Mouse (Mus musculus) embryonic facial prominence, embryonic 12.5 days (tissue): Measurements from ENCODE around the gene Hcfc1r1. TPM values are rescaled to one million over a fixed set of nuclear protein-coding genes. Genes with fewer than 3 reads are reported as not detected.

ENCODE experiments used
- ATAC-seq: fragments of 200-750 bp; cut with Nextera tagmentation; 2 replicates; pipeline ENCODE4 v1.8.0; 2017; ENCODE audit not compliant: insufficient number of reproducible peaks, insufficient read depth, low FRiP score, low TSS enrichment
- H3K27ac ChIP-seq: fragments of 300-500 bp; sonication (generic); 2 replicates; pipeline ENCODE4 v1.5.1; 2016; ENCODE audit warnings: mild to moderate bottlenecking
- H3K27me3 ChIP-seq: fragments of 300-500 bp; sonication (generic); 2 replicates; pipeline ENCODE4 v1.6.1; 2016; ENCODE audit warnings: mild to moderate bottlenecking, moderate library complexity
- H3K36me3 ChIP-seq: fragments of 300-500 bp; sonication (generic); 2 replicates; pipeline ENCODE4 v1.6.1; 2016; ENCODE audit warnings: mild to moderate bottlenecking
- H3K4me1 ChIP-seq: fragments of 300-500 bp; sonication (generic); 2 replicates; pipeline ENCODE4 v1.6.1; 2016
- H3K4me2 ChIP-seq: fragments of 300-500 bp; sonication (generic); replicated peaks from 2 replicates; pipeline ENCODE4 v1.6.1; 2016; ENCODE audit warnings: mild to moderate bottlenecking, moderate library complexity
- H3K4me3 ChIP-seq: fragments of 300-500 bp; sonication (generic); 2 replicates; pipeline ENCODE4 v1.5.1; 2016; ENCODE audit warnings: mild to moderate bottlenecking
- H3K9ac ChIP-seq: fragments of 300-500 bp; sonication (generic); 2 replicates; pipeline ENCODE4 v1.6.1; 2016; ENCODE audit warnings: mild to moderate bottlenecking, moderate library complexity
- H3K9me3 ChIP-seq: fragments of 300-500 bp; sonication (generic); 2 replicates; pipeline ENCODE4 v1.6.1; 2016; ENCODE audit warnings: mild to moderate bottlenecking, moderate library complexity
- WGBS: fragments of 180-500 bp; shearing (Covaris S2); methylation state at CpG from one replicate; pipeline ENCODE4 v1.1.7; 2016; 5-methylcytosine and 5-hydroxymethylcytosine counted together
- polyA plus RNA-seq: library from polyadenylated mRNA; unstranded; fragments of >200 nt; fragmentation: Nextera tagmentation; extraction: Ambion mirVana; gene quantifications from 2 replicates; pipeline ENCODE4 v1.2.1, GENCODE M21; 2016

The Hcfc1r1 gene
- polyA plus RNA-seq, 1 experiment from 2014 or later, result 60.3 TPM

DNA sequence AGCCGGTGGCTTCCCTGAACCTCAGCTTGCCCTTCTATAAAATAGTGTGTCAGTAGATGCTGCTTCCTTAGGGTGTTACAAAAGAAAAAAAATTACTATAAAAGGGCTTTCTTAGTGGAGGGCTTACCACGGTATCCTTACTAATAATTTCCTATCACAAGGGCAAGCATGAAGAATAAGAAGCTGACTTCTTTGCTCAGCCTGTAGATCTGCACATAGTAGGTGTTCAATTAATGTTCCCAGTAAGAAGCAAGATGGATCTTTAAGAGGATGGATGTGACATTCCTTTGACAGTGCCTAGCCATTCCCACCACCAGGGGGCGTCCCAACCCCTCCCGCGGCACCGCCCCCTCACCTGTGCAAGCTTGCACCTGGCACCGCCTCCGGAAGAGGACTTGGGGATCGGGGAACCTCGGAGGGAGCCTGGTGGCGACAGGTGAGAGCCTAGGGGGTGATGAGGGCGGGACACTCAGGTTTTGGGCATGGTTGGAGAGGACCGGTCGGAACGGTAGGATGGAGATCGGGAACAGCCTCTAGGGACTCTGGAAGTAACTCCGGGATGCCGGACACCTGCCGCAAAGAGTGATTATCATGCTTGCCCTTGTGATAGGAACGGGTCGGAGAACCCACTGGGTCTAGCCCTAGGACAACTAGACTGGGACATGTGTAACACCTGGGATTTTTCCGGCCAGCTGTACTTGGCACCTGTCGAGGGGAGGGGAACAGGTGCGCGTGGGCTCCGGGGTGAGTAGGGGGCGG, 13.1 kb upstream of the Hcfc1r1 start, which contains the start of gene Bicdl2:
TSS of gene Bicdl2 (plus strand) at position 390 of the 759 bp plus-strand sequence.
- Histone ChIP-seq H3K4me1 (peaks cover 5% of the 10 kb centered on the region), H3K27ac (no peak within 1 kb of the TSS), H3K27me3 (peaks cover 43% of the 10 kb centered on the region), H3K9ac (no peak within 1 kb of the TSS), H3K4me2 (peak within 1 kb of the TSS; percentile 30), H3K4me3 (no peak within 1 kb of the TSS), H3K36me3 (no peaks in the 10 kb centered on the region), H3K9me3 (no peaks in the 10 kb centered on the region)
- 4% methylated on average over 27 of the region's 27 CpGs for WGBS
- no peak for ATAC-seq

DNA sequence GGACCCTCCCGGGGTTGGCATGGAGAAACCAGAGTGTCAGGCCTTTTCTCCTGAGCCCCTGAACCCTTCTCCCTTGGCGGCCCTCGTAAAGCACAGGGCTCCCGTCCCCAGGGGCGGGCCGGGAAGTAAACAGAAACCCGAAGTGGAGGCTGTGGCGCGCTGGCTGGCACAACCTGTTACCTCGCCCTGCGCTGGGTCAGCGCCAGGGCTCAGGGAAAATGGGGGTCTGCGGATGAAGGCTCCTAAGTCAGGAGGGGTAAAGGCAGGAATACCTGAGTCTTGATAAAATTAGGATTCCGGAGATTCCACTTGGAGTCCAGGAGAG, 12.6 kb upstream of the Hcfc1r1 start:
- Histone ChIP-seq H3K4me1 (peaks cover 5% of the 10 kb centered on the region), H3K27ac (no peak overlapping the region), H3K27me3 (peaks cover 43% of the 10 kb centered on the region), H3K36me3 (no peaks in the 10 kb centered on the region), H3K9ac (no peak overlapping the region), H3K4me3 (no peak overlapping the region), H3K9me3 (no peaks in the 10 kb centered on the region), H3K4me2 (peak overlapping the region; percentile 30)
- WGBS, result 3% methylated on average over 14 of the region's 14 CpGs
- ATAC-seq, result no peak

DNA sequence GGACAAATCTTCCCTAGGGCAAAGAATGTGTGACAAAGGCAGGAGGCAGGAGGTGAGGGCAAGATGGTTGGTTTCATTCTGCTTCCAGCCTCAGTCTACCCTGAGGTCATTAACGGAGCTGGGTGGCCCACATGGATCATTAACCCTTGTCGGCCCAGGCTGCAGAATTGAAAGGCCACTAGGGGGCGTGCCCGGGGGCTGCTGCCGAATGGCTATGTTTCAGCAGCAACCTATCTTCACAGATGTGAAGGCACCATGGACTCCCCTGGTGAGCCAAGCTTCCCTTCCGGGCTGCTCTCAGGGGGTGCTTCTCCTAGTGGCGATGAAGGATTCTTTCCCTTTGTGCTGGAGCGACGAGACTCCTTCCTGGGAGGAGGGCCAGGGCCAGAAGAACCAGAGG, 11.9 kb upstream of the Hcfc1r1 start:
- Histone ChIP-seq H3K4me2 (no peak overlapping the region), H3K4me3 (no peak overlapping the region), H3K9me3 (no peaks in the 10 kb centered on the region), H3K4me1 (peaks cover 5% of the 10 kb centered on the region), H3K27ac (no peak overlapping the region), H3K27me3 (peaks cover 43% of the 10 kb centered on the region), H3K9ac (no peak overlapping the region), H3K36me3 (peaks cover 3% of the 10 kb centered on the region)
- WGBS, result under 1% methylated on average over 9 of the region's 9 CpGs
- ATAC-seq, result no peak

DNA sequence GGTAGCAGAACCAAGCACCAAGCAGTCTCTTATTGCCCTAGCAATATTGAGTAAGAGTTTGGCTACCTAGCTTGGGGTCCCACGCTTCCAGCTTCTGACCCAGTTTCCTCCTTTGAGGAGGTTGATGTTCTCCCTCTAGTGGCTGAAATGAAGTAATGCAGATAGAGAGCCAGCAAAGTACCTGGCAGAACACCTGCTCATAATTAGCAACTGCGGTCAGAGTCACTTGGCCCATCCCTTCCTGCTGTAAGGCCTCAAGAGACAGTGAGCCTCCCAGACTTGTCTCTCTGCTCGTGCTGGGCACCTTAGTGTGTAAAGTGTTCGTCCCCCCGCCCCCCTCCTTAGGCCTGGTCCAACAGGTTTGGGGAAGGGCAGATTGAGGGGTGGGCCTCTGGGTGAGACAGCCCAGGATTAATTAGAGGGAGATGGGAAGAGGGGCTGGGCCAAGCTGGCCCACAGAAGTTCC, 8.8 kb upstream of the Hcfc1r1 start:
- Histone ChIP-seq H3K27me3 (peaks cover 36% of the 10 kb centered on the region), H3K4me1 (peaks cover 5% of the 10 kb centered on the region), H3K4me3 (no peak overlapping the region), H3K9ac (no peak overlapping the region), H3K36me3 (peaks cover 29% of the 10 kb centered on the region), H3K4me2 (no peak overlapping the region), H3K9me3 (no peaks in the 10 kb centered on the region), H3K27ac (no peak overlapping the region)
- 15% methylated on average over 5 of the region's 5 CpGs for WGBS
- peak; percentile 68; the same call in 1 of the 2 replicates for ATAC-seq

DNA sequence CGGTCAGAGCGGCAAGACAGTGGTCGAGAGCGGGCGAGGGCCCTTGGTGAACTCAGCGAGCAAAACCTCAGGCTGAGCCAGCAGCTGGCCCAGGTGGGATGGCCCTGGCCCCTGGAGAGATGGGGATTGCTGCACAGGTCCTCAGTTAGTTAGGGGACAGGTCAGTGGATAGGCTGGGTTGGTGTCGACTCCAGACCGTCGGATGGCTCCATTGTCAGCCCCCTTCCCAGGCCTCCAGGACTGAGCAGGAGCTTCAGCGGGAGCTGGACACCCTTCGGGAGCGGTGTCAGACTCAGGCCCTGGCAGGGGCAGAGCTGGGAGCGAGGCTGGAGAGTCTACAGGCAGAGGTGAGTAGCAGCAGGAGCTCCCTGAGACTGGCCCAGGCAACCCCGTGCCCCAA, 7.9 kb upstream of the Hcfc1r1 start:
- Histone ChIP-seq H3K4me2 (no peak overlapping the region), H3K4me3 (no peak overlapping the region), H3K27me3 (peaks cover 27% of the 10 kb centered on the region), H3K36me3 (peaks cover 38% of the 10 kb centered on the region), H3K27ac (no peak overlapping the region), H3K9me3 (no peaks in the 10 kb centered on the region), H3K9ac (0 out of 2 replicates have a peak overlapping the region, but pooled peaks have one; percentile 24), H3K4me1 (peaks cover 5% of the 10 kb centered on the region)
- 81% methylated on average over 14 of the region's 14 CpGs for WGBS
- ATAC-seq, result no peak

DNA sequence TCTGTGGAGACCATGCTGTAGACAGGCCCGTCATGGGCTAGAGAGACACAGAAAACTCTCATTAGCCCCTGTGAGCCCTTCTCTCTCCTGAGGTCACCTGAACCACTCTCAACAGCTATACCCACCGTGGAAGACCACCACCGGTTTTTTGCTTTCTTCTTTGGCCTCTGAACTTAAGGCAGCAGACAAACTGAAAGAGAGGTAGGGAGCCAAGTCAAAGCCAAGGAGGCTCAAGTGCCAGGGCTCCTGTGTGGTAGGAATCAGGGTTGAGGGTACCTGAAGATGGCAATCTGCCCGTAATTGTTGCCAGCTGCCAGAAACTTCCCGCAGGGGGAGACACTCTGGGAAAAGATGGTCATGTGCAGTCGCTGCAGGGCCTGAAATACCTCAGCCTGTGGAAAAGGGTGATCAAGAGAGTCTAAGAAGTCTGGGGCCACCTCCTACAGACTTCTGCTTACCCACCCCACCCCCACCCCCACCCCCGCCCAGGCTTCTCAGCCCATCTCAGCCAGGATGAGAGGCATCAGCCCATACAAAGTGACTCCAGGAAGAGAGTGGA, 2.8 kb upstream of the Hcfc1r1 start:
- Histone ChIP-seq H3K9ac (no peak overlapping the region), H3K36me3 (peaks cover 41% of the 10 kb centered on the region), H3K4me2 (no peak overlapping the region), H3K4me3 (no peak overlapping the region), H3K27me3 (peaks cover 12% of the 10 kb centered on the region), H3K4me1 (peaks cover 21% of the 10 kb centered on the region), H3K9me3 (no peaks in the 10 kb centered on the region), H3K27ac (no peak overlapping the region)
- no peak for ATAC-seq
- WGBS, result 83% methylated on average over 7 of the region's 7 CpGs

DNA sequence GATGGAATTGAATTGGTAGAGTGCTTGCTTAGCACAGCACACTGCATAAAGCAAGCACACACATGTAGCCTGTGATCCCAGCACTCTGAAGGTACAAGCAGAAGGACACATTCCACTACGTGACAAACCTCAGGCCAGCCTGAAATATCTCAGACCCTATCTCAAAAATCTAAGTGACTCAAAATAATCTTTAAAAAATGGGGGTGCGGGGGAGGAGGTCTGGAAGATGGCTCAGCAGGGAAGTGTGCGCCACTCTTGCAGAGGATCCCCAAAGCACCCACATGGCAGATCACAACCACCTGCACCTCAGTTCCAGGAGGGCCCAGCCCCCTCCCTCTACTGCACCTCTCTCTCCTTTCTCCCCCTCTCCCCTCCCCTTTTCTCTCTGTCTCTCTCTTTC, 1.9 kb upstream of the Hcfc1r1 start:
- no peak overlapping the region for H3K9ac ChIP-seq
- H3K27ac ChIP-seq, result no peak overlapping the region
- H3K4me2 ChIP-seq, result no peak overlapping the region
- peaks cover 38% of the 10 kb centered on the region for H3K36me3 ChIP-seq
- 89% methylated on average over 3 of the region's 3 CpGs for WGBS
- peaks cover 21% of the 10 kb centered on the region for H3K27me3 ChIP-seq
- no peak overlapping the region for H3K4me3 ChIP-seq
- ATAC-seq, result no peak
- H3K9me3 ChIP-seq, result no peaks in the 10 kb centered on the region
- peaks cover 30% of the 10 kb centered on the region for H3K4me1 ChIP-seq

DNA sequence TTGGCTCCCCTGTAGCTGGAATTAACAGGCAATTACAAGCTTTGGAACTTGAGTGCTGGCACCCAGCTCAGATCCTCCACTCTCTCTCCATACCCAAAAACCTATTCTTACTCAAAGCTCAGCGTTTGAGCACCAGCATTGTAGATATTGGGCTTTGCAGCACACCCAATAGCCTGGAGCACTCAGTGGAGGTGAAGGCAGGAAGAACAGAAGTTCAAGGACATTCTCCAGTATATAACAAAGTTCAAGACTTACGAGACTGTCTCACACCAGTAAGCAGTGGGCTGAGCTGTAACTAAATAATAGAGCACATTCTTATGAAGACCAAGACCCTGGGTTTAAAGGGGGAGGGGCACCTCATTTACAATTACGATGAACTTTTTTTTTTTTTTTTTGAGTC, 635 bp upstream of the Hcfc1r1 start:
- no peaks in the 10 kb centered on the region for H3K9me3 ChIP-seq
- 67% methylated on average over 3 of the region's 3 CpGs for WGBS
- H3K27ac ChIP-seq, result no peak overlapping the region
- no peak for ATAC-seq
- no peak overlapping the region for H3K9ac ChIP-seq
- H3K27me3 ChIP-seq, result peaks cover 23% of the 10 kb centered on the region
- peak overlapping the region; percentile 61 for H3K4me3 ChIP-seq
- peaks cover 33% of the 10 kb centered on the region for H3K4me1 ChIP-seq
- H3K36me3 ChIP-seq, result peaks cover 26% of the 10 kb centered on the region
- H3K4me2 ChIP-seq, result peak overlapping the region; percentile 98

DNA sequence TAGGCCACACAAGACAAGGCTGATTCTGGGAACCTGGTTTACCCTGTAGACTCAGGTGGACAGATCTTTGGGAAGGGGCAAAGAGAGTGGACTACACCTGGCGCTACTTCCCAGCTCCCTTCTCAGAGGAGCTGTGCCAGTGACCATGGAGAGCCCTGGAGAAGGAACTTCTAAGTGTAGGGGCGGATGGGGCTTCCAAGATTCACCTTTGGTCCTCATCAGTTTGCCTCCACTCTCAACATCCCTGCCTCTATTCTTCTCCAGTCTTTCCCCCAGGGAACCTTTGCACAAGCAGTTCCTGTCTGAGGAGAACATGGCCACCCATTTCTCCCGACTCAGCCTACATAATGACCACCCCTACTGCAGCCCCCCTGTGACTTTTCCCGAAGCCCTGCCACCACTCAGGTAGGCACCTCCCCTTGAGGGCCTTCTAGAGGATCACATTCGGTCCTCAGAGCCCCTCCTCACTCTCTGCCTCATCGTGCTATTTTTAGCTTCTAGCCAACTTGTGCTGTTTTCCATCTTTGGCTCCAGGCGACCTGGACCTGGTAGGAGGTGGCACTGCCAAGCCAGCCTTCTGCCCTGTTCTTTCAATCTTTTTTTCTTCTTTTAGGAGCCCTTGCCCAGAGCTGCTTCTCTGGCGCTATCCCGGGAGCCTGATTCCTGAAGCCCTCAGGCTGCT, 1.0 kb downstream of the Hcfc1r1 start:
- peak overlapping the region; percentile 61 for H3K4me3 ChIP-seq
- H3K9ac ChIP-seq, result peak overlapping the region; percentile 55
- H3K27me3 ChIP-seq, result peaks cover 36% of the 10 kb centered on the region
- peaks cover 12% of the 10 kb centered on the region; the same call in 1 of the 2 replicates for H3K36me3 ChIP-seq
- ATAC-seq, result no peak
- H3K4me1 ChIP-seq, result peaks cover 33% of the 10 kb centered on the region
- 35% methylated on average over 9 of the region's 9 CpGs for WGBS
- peak overlapping the region; percentile 98 for H3K4me2 ChIP-seq
- H3K9me3 ChIP-seq, result no peaks in the 10 kb centered on the region
- no peak overlapping the region for H3K27ac ChIP-seq

DNA sequence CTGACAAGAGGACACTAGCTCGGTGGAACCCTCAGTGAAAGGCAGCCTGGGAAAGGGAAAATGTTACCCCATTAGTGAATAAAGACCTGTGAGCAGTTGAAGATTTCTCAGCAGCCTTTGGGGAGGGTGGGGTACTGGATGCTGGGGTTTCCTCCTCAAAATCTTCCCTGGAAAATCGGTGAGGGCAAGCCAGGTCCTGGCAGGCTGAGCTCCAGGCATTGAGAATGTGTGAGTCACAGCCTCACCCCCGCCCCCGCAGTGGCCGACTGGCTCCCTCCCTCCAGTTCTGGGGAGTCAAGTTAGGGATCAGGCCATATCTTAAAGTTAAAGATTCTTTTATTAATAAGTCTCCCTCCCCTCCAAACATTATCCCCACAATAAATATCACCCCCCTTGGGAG, 1.7 kb downstream of the Hcfc1r1 start:
- WGBS, result 36% methylated on average over 5 of the region's 5 CpGs
- peaks cover 6% of the 10 kb centered on the region; the same call in 1 of the 2 replicates for H3K36me3 ChIP-seq
- no peak overlapping the region for H3K27ac ChIP-seq
- H3K4me3 ChIP-seq, result no peak overlapping the region
- H3K27me3 ChIP-seq, result peaks cover 43% of the 10 kb centered on the region
- no peak overlapping the region for H3K9ac ChIP-seq
- peaks cover 33% of the 10 kb centered on the region for H3K4me1 ChIP-seq
- H3K9me3 ChIP-seq, result no peaks in the 10 kb centered on the region
- H3K4me2 ChIP-seq, result peak overlapping the region; percentile 98
- no peak for ATAC-seq

DNA sequence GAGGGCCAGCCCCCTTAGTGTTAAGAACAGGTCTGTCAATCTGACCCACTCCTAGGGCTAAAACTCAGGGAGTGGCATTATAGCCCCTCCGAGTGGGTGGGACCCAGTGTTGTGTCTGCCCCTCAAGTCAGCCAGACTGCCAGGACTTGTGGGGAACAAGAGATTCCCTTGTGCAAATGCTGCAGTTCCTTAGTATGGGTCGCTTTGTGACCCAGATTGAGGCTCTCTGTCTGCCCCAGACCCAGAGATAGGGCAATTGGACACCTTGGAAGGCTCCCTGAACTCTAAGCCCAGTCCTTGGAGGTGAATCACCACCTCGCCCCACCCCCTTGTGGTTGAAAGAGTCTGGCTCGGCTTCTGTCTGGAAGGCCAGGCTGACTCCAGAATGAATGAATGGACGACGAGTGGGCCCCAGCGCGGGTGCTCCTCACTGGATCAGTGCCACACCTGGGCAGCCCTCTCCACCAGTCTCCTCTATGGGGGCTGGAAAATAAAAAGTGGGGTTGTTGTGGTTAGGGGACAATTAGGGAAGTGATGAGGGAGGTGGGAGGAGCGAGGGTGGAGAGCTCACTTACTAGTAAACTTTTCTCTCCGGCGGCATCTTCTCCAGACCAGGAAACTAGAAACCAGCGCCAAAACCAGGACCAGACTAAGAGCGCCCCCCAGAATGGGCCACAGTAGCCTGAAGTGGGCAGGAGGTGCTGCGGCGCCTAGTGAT, 2.3 kb downstream of the Hcfc1r1 start:
- Histone ChIP-seq H3K9ac (peak overlapping the region; percentile 38; the same call in 1 of the 2 replicates), H3K27ac (no peak overlapping the region), H3K4me3 (peak overlapping the region; percentile 49), H3K4me2 (peak overlapping the region; percentile 98), H3K9me3 (no peaks in the 10 kb centered on the region), H3K4me1 (peaks cover 33% of the 10 kb centered on the region), H3K27me3 (peaks cover 49% of the 10 kb centered on the region), H3K36me3 (0 out of 2 replicates have a peak, but pooled peaks cover under 1% of the 10 kb centered on the region)
- no peak for ATAC-seq
- WGBS, result 11% methylated on average over 15 of the region's 15 CpGs
